Mouse (Mus musculus): Measurements from ENCODE around the gene Olfr736. TPM values are rescaled to one million over a fixed set of nuclear protein-coding genes. Genes with fewer than 3 reads are reported as not detected.

The Olfr736 gene
- not detected in 2 replicates for polyA plus RNA-seq (2015; fragmentation: Nextera tagmentation; extraction: Ambion mirVana)

DNA sequence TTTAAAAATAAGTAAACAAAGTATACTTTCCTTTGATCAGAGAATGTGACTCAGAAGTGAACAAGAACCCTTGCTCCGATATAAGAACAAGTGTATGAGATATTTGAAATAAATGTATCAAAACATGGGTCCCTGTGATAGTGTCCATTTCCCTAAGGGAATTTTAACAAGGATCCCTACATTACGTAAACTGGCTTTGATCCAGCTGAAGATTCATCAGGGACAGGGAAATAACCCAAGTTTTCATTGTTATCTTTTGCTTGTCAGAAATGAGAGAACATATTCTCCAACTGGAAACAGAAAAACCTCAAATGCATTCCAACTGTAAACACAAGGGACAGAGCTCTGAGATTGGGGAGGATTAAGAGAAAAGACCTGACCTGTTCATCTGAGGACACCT, at the start of gene Olfr736:
TSS of gene Olfr736 (plus strand) at position 301 of the 400 bp plus-strand sequence.
- Histone ChIP-seq H3K36me3 (no peaks in the 10 kb centered on the region), H3K4me2 (no peak within 1 kb of the TSS), H3K9ac (no peak within 1 kb of the TSS), H3K27me3 (replicated peaks) (no peaks in the 10 kb centered on the region), H3K4me3 (no peak within 1 kb of the TSS), H3K4me1 (no peaks in the 10 kb centered on the region), H3K9me3 (no peaks in the 10 kb centered on the region), H3K27ac (replicated peaks) (no peak within 1 kb of the TSS)
- WGBS, result 61% methylated on average over 2 of the region's 2 CpGs
- no peak for ATAC-seq (ENCODE audit: extremely low read depth, insufficient number of reproducible peaks, low FRiP score, low TSS enrichment)

DNA sequence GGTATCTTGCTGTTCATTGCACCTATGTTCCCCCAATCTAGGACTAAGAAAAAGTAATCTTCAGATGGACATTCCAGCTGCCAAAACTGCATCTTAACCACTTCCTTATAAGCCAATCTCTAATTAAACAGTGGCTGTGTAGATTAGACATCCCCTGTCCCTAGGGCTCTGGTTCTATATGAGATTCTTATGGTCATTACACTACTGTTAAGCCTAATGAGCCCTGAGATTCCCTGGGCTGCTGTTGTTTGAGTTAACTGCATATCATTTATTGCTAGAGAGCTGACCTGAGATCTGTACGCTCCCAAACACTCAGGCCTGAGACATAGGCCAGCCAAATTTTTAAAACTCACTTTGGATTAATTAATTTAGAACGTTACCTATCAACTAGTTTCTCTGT, 32.2 kb upstream of the Olfr736 start, which contains the start of gene Olfr735:
TSS of gene Olfr735 (minus strand) at position 77 of the 400 bp plus-strand sequence.
- WGBS, result 82% methylated on average over 2 of the region's 2 CpGs
- no peak within 1 kb of the TSS for H3K9ac ChIP-seq

DNA sequence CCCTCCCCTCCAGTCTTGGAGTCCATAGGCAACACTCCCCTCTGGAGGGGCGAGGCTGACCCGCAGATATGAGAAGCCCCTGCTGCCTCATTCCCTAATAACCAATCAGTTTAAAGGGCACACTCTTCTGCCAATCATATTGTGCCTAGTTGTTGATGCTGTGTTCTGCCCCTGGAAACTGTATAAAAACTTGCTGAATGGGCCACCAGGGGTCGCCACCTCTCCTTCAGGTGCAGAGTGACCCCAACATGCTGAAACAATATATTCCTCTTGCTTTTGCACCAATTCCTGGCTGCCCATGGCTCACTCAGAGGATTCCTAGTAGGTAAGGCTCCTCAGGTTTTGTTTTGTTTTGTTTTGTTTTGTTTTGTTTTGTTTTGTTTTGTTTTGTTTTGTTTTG, 28.5 kb upstream of the Olfr736 start:
- 0 out of 2 replicates have a peak, but pooled peaks cover 2% of the 10 kb centered on the region for H3K9me3 ChIP-seq
- H3K4me2 ChIP-seq, result no peak overlapping the region
- H3K4me3 ChIP-seq, result no peak overlapping the region
- no peak for ATAC-seq (ENCODE audit: extremely low read depth, insufficient number of reproducible peaks, low FRiP score, low TSS enrichment)
- H3K36me3 ChIP-seq, result no peaks in the 10 kb centered on the region
- no peak overlapping the region for H3K9ac ChIP-seq
- no peaks in the 10 kb centered on the region for H3K4me1 ChIP-seq
- H3K27me3 ChIP-seq (replicated peaks), result no peaks in the 10 kb centered on the region
- H3K27ac ChIP-seq (replicated peaks), result no peak overlapping the region
- 31% methylated on average over 3 of the region's 3 CpGs for WGBS

More for the DNA sequence above, 32.2 kb upstream of the Olfr736 start, which contains the start of gene Olfr735:
- H3K9me3 ChIP-seq, result 0 out of 2 replicates have a peak, but pooled peaks cover 2% of the 10 kb centered on the region
- H3K27ac ChIP-seq (replicated peaks), result no peak within 1 kb of the TSS
- no peak for ATAC-seq (ENCODE audit: extremely low read depth, insufficient number of reproducible peaks, low FRiP score, low TSS enrichment)
- no peaks in the 10 kb centered on the region for H3K4me1 ChIP-seq
- no peaks in the 10 kb centered on the region for H3K27me3 ChIP-seq (replicated peaks)
- H3K4me3 ChIP-seq, result no peak within 1 kb of the TSS
- H3K36me3 ChIP-seq, result no peaks in the 10 kb centered on the region
- no peak within 1 kb of the TSS for H3K4me2 ChIP-seq

DNA sequence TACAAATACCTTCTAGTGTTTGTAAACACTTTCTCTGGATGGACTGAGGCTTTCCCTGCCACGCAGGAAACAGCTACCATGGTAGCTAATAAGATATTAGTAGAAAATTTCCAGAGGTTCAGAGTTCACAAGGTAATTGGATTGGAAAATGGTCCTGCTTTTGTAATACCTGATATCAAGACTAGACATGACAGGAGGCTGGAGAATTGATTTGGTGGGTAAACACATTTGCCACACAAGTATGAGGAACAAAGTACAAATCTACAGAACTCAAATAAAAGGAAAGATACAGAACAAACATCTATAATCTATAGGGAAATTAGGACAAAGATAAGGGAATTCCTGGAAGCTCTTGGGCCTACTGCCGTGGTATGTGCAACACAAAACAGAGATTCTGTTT, 24.2 kb upstream of the Olfr736 start:
- H3K4me1 ChIP-seq, result no peaks in the 10 kb centered on the region
- 0 out of 2 replicates have a peak, but pooled peaks cover 2% of the 10 kb centered on the region for H3K9me3 ChIP-seq
- 67% methylated on average over 2 of the region's 2 CpGs for WGBS
- no peak overlapping the region for H3K4me3 ChIP-seq
- H3K27ac ChIP-seq (replicated peaks), result no peak overlapping the region
- no peak for ATAC-seq (ENCODE audit: extremely low read depth, insufficient number of reproducible peaks, low FRiP score, low TSS enrichment)
- no peak overlapping the region for H3K9ac ChIP-seq
- no peak overlapping the region for H3K4me2 ChIP-seq
- H3K36me3 ChIP-seq, result no peaks in the 10 kb centered on the region
- no peaks in the 10 kb centered on the region for H3K27me3 ChIP-seq (replicated peaks)

DNA sequence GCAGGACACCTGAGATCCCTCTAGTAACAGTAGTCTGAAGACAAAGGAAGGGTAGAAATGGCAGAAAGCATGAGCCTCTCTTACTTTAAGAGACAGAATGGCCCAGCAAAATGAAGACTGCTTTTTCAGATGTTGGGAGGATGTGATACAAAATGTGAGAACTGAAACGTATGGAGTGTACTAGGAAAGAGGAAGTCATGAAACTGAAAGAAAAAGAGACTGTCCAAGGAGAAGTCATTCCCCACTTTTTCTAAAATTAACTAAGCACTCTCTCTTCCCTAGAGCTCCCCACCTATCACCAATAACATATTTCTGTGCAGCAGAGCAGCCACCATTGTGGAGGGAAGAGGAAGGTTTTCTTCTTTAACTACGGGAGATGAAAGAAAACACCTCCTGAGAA, 23.4 kb upstream of the Olfr736 start, which contains the start of gene Tlr11:
TSS of gene Tlr11 (plus strand) at position 322 of the 400 bp plus-strand sequence.
- 65% methylated on average over 2 of the region's 2 CpGs for WGBS
- H3K9ac ChIP-seq, result no peak within 1 kb of the TSS
- no peaks in the 10 kb centered on the region for H3K9me3 ChIP-seq
- ATAC-seq (ENCODE audit: extremely low read depth, insufficient number of reproducible peaks, low FRiP score, low TSS enrichment), result no peak
- no peaks in the 10 kb centered on the region for H3K4me1 ChIP-seq
- no peaks in the 10 kb centered on the region for H3K27me3 ChIP-seq (replicated peaks)
- H3K4me2 ChIP-seq, result no peak within 1 kb of the TSS
- no peak within 1 kb of the TSS for H3K27ac ChIP-seq (replicated peaks)
- no peak within 1 kb of the TSS for H3K4me3 ChIP-seq
- H3K36me3 ChIP-seq, result no peaks in the 10 kb centered on the region

DNA sequence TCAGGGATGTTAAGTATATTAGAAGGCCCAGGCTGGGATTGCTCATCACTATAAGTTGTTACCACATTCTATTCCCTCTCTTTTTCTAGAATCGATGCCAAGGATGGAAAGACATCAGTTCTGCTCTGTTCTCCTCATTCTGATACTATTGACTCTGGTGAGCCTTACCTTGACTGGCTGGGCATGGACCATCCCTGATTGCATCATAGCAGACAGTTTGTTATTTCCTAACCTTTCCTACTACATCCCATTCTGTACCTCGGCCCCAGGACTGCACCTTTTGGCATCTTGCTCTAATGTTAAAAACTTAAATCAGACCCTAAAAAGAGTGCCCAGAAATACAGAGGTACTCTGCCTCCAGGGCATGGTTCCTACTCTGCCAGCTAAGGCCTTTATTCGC, 20.5 kb upstream of the Olfr736 start:
- Histone ChIP-seq H3K27ac (replicated peaks) (no peak overlapping the region), H3K27me3 (replicated peaks) (no peaks in the 10 kb centered on the region), H3K4me2 (no peak overlapping the region), H3K9ac (no peak overlapping the region), H3K4me1 (no peaks in the 10 kb centered on the region), H3K36me3 (no peaks in the 10 kb centered on the region), H3K4me3 (no peak overlapping the region), H3K9me3 (no peaks in the 10 kb centered on the region)
- 78% methylated on average over 3 of the region's 3 CpGs for WGBS
- ATAC-seq (ENCODE audit: extremely low read depth, insufficient number of reproducible peaks, low FRiP score, low TSS enrichment), result no peak

DNA sequence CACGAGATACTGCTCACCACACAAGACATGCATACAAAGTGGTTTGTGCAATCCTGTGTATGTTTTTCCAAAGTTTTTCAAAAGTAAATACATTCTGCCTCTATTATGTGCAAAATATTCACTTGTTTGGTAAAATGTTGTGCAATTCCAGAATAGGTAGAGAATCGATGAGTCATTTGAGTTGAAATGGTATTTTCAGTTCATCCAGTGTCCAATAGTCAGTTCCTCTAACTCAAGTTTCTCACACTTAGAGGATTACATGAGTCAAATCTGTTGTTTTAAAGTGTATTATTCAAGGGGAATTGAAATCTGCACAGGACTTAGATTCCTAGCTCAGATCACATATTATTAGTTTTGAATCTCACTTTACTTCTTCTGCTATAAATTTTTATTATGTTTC, 17.4 kb upstream of the Olfr736 start:
- H3K9ac ChIP-seq, result no peak overlapping the region
- no peak for ATAC-seq (ENCODE audit: extremely low read depth, insufficient number of reproducible peaks, low FRiP score, low TSS enrichment)
- no peaks in the 10 kb centered on the region for H3K4me1 ChIP-seq
- no peaks in the 10 kb centered on the region for H3K9me3 ChIP-seq
- no peak overlapping the region for H3K4me3 ChIP-seq
- H3K4me2 ChIP-seq, result no peak overlapping the region
- H3K36me3 ChIP-seq, result no peaks in the 10 kb centered on the region
- H3K27ac ChIP-seq (replicated peaks), result no peak overlapping the region
- 77% methylated on average over 2 of the region's 2 CpGs for WGBS
- H3K27me3 ChIP-seq (replicated peaks), result no peaks in the 10 kb centered on the region

DNA sequence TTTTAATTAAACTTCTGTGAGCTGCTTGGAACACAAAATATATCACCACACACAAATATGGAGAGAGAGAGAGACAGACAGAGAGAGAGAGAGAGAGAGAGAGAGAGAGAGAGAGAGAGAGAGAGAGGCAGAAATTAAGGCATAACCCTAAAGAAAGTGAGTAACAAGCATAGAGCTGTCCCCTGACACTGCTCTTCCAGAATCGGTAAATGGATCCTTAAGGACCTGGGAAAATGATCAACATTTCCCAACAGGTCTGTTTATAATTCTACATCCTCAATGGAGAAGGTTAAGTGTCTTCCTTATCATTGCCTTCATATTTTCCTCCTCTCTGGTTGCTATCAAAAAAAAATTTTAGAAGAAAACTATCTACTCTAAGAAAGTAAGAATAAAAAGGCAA, 26.3 kb downstream of the Olfr736 start, which contains the start of gene Olfr738:
TSS of gene Olfr738 (plus strand) at position 301 of the 400 bp plus-strand sequence.
- WGBS, result 89% methylated on average over 1 of the region's 1 CpGs

DNA sequence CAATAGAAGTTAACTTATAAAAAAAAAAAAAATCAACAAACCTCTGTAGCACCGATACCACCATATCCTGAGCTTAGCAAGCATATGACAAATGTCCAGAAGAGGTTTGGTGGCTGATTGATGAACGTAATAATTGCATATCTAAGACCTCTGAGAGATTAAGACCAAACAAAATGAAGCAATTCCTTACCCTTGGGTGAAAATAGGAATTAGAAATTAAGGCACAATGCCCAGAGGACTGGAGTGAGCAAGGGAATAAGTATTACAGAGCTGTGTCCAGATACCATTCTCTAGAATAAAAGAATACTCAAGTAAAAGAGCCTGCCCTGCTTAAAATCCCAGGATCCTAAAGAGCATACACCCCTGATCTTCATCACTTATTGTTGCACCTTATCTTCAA, 37.4 kb downstream of the Olfr736 start, which contains the start of gene Olfr739:
TSS of gene Olfr739 (plus strand) at position 301 of the 400 bp plus-strand sequence.
- H3K36me3 ChIP-seq, result no peaks in the 10 kb centered on the region
- 56% methylated on average over 2 of the region's 2 CpGs for WGBS

More for the DNA sequence above, 26.3 kb downstream of the Olfr736 start, which contains the start of gene Olfr738:
- no peaks in the 10 kb centered on the region for H3K36me3 ChIP-seq
- no peak within 1 kb of the TSS for H3K4me3 ChIP-seq
- H3K27ac ChIP-seq (replicated peaks), result no peak within 1 kb of the TSS
- ATAC-seq (ENCODE audit: extremely low read depth, insufficient number of reproducible peaks, low FRiP score, low TSS enrichment), result no peak
- H3K4me2 ChIP-seq, result no peak within 1 kb of the TSS
- no peak within 1 kb of the TSS for H3K9ac ChIP-seq
- no peaks in the 10 kb centered on the region for H3K9me3 ChIP-seq
- no peaks in the 10 kb centered on the region for H3K27me3 ChIP-seq (replicated peaks)
- H3K4me1 ChIP-seq, result no peaks in the 10 kb centered on the region

More for the DNA sequence above, 37.4 kb downstream of the Olfr736 start, which contains the start of gene Olfr739:
- Histone ChIP-seq H3K4me3 (no peak within 1 kb of the TSS), H3K27me3 (replicated peaks) (no peaks in the 10 kb centered on the region), H3K4me1 (no peaks in the 10 kb centered on the region), H3K9me3 (no peaks in the 10 kb centered on the region), H3K27ac (replicated peaks) (no peak within 1 kb of the TSS), H3K9ac (no peak within 1 kb of the TSS), H3K4me2 (no peak within 1 kb of the TSS)
- no peak for ATAC-seq (ENCODE audit: extremely low read depth, insufficient number of reproducible peaks, low FRiP score, low TSS enrichment)

Other genes with a start within 250 kb of the Olfr736 start
- not detected in 2 replicates for gene Olfr728, start 238.5 kb upstream of the Olfr736 start, polyA plus RNA-seq (2015; fragmentation: Nextera tagmentation; extraction: Ambion mirVana)
- not detected in 2 replicates for gene Olfr729, start 228.3 kb upstream of the Olfr736 start, polyA plus RNA-seq (2015; fragmentation: Nextera tagmentation; extraction: Ambion mirVana)
- not detected in 2 replicates for gene Olfr730, start 193.0 kb upstream of the Olfr736 start, polyA plus RNA-seq (2015; fragmentation: Nextera tagmentation; extraction: Ambion mirVana)
- gene Olfr731, start 139.3 kb upstream of the Olfr736 start, polyA plus RNA-seq (2015; fragmentation: Nextera tagmentation; extraction: Ambion mirVana), result not detected in 2 replicates
- gene Olfr732, start 97.0 kb upstream of the Olfr736 start, polyA plus RNA-seq (2015; fragmentation: Nextera tagmentation; extraction: Ambion mirVana), result not detected in 2 replicates
- not detected in 2 replicates for gene Olfr733, start 79.6 kb upstream of the Olfr736 start, polyA plus RNA-seq (2015; fragmentation: Nextera tagmentation; extraction: Ambion mirVana)
- not detected in 2 replicates for gene Olfr734, start 54.4 kb upstream of the Olfr736 start, polyA plus RNA-seq (2015; fragmentation: Nextera tagmentation; extraction: Ambion mirVana)
- gene Olfr735, start 32.3 kb upstream of the Olfr736 start, polyA plus RNA-seq (2015; fragmentation: Nextera tagmentation; extraction: Ambion mirVana), result not detected in 2 replicates
- gene Tlr11, start 23.2 kb upstream of the Olfr736 start, polyA plus RNA-seq (2015; fragmentation: Nextera tagmentation; extraction: Ambion mirVana), result not detected in 2 replicates
- gene Olfr738, start 26.4 kb downstream of the Olfr736 start, polyA plus RNA-seq (2015; fragmentation: Nextera tagmentation; extraction: Ambion mirVana), result not detected in 2 replicates
- not detected in 2 replicates for gene Olfr739, start 37.5 kb downstream of the Olfr736 start, polyA plus RNA-seq (2015; fragmentation: Nextera tagmentation; extraction: Ambion mirVana)
- not detected in 2 replicates for gene Olfr740, start 64.4 kb downstream of the Olfr736 start, polyA plus RNA-seq (2015; fragmentation: Nextera tagmentation; extraction: Ambion mirVana)
- gene Olfr741, start 91.6 kb downstream of the Olfr736 start, polyA plus RNA-seq (2015; fragmentation: Nextera tagmentation; extraction: Ambion mirVana), result not detected in 2 replicates
- not detected in 2 replicates for gene Olfr742, start 122.4 kb downstream of the Olfr736 start, polyA plus RNA-seq (2015; fragmentation: Nextera tagmentation; extraction: Ambion mirVana)
- not detected in 2 replicates for gene Olfr743, start 140.7 kb downstream of the Olfr736 start, polyA plus RNA-seq (2015; fragmentation: Nextera tagmentation; extraction: Ambion mirVana)
- not detected in 2 replicates for gene Olfr744, start 233.7 kb downstream of the Olfr736 start, polyA plus RNA-seq (2015; fragmentation: Nextera tagmentation; extraction: Ambion mirVana)

All from heart, embryonic 13.5 days (tissue).